Mouse (Mus musculus) thymus, postnatal 25 days (tissue): Measurements from ENCODE around the gene Gnpda2.
A peak's percentile ranks its signal among the peaks of the same experiment; 100 is the strongest.

Experiments used
- DNase-seq: peaks from one replicate; pipeline ENCODE4 v3.0.0; 2022

The Gnpda2 gene

DNA sequence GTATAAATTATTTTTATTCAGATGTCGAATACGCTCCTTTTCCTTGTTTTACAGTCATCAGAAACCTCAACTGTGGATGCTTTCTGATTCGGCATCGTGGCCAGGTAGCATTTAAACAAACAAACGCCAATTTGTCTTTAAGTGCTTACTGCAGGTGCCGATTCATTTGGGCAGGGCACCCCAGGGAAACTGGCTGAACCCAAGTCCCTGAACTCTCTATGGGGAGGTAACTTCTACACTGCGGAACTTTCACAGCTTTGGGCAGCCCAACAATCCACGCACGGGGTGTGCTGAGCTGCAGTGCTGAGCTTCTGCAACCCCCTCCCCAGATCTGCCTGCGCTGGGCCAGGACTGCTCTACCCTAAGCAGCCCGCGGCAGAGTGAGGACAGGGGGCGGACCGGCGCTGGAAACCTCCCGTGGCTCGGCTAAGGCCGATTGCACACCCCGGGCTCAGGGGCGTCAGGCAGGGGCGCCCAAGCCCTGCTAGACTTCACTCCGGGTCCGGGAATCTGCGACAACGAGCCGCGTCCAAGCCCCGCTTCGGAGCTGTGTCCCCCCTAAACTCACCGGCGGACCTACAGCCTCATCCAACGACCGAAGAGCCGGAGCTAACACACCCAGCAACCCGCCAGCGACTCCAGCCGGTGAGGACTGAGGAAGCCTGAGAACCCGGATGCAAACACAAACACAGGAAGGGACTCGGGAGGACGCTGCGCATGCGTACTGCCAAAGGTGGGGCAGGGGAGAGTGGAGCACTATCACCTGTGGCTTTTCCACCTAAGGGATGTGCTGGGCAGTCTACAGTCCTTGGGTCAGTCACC is at the start of gene Gnpda2:
Gene Gnpda2, minus strand, starts transcription at position 701 of the 822 bp plus-strand sequence.
- DNase-seq, result peak; percentile 84

DNA sequence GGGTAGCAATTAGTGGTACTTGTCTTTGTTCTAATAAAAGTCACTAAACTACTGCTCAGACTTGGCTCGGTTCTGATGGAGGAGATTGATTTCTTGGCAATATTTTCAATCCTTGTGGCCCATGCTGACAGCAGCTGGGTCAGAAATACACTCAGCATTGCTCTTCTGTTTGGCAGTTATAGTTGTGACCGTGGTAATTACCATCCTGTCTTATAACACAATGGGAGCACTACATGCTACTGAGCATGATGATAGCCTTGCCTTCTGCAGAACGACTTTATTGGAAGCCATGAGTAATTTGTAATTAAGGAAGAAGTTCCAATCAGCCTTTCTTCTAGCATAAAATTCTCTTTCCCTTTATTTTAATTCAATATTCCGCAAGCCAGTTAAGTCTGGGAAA is 42.6 kb upstream of the Gnpda2 start:
- DNase-seq, result no peak

DNA sequence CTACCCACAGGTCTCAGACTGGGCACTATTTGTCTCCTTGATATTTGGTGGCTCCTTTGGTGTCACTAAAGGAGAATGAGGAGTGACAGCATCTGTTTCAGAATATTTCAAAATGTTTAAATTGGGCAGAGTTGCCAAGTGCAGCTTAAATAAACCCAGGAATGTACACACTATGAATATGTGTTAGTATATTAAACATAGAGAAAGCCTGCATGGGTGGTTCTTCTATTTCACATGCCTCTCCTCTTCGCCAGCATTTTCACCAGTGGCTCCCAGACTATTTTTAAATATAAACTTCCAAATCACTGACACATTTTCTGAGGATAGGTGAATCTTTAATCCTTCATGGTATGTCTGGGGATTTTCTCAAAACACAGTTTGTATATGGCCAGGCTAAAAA is 28.8 kb upstream of the Gnpda2 start:
- DNase-seq, result no peak

DNA sequence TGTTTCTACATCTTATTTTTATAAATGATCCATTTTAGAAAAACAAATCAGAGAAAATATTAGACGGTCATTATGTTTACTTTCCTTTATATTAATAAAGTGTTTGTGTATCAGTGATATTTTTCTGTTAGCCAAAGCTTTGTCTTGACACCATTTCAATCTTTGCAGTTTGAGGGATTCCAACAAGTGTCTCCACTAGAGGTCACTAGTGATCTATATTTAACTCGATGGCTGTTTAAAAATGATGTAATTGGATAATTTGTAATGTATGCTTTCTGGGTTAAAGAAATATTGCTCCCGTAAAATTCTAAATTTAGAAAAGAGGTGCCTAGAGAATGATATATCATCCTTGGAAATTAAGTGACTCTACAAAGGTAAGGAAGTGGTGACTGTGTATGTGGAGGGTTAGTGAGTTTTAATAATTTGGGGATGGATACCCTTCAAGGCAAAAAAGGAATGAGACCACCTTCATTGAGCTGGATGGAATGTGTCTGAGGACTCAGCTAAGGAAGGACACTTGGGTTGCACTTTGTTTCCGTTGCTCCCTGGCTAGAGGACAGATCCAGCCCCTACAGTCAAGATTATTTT is 21.2 kb upstream of the Gnpda2 start:
- DNase-seq, result no peak

DNA sequence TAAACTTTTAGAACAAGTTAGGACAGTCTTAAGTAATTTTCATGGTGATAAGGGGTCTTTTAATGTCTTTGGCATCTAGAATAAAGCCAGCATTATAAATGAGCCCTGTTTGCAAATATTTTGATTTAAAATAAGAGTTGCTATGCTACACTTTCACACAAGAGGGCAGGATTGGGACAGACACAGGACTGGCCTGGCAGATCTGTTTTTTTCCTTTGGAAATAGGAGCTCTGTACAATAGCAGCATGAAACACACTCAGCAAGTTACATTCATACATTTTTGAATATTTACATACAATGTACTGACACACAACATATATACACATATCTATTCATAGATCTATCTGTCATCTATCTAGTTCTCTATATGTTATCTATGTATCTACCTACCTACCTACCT is 8.9 kb upstream of the Gnpda2 start:
- DNase-seq, result no peak

DNA sequence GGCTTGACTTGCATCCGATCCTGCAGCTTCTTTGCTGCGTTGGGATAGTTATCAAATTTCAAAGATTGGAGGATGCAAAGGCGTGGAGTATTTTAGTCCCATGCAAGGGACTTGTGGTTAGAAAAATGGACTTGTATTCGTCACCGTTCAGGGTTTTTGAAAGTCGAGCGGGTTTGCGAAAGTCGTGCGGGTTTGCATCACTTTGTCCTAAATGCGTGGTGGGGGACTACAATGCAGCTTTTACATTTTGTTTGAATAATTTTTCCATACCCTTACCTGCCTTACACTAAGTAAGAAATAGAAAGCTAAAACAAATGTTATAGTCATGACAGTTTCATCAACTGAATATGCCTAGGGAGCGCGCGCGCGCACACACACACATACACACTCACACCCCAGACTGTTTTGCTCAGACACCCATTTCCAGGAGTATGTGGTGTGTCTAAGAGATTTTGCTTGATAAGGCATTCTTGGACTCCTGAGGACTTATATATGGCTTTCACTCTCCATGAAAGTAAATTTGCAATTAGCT is 34.7 kb downstream of the Gnpda2 start:
- no peak for DNase-seq

DNA sequence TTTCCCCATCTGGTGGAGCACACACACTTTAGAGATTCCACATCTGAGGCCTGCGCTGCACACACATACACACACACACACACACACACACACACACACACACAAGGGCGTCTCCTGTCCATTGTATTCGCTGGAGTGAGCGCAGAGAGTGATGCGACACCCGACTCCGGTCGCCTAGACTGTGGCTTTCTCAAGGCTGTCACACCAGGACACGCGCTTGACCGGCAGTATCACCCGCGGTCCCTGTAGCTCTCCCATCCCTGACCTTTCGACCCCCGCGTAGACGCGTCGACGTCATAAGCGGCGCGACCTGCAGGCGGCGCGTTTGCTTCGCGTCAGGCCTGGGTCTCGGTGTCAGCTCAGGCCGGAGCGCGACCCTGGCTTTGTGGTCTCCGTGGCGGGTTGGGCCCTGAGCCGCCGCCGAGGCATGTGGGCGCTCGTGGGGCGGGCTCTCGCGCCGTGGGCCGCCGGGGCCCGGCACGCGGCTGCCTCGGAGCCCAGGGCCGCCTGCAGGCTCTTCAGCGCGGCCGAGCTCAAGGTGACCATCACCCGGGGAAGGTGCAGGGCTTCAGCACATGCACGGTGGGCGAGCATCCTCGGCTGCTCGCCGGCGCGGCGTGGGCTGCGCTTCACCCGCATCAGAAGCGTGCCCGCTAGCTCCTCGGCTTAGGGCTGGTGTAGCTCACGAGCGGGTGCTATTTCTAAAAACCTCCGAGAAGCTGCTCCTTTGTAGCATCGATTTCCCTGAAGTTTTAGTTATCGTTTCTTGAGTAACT is 35.3 kb downstream of the Gnpda2 start, which contains the start of gene Guf1:
Gene Guf1, plus strand, starts transcription at position 296 of the 776 bp plus-strand sequence.
- DNase-seq, result peak; percentile 95

DNA sequence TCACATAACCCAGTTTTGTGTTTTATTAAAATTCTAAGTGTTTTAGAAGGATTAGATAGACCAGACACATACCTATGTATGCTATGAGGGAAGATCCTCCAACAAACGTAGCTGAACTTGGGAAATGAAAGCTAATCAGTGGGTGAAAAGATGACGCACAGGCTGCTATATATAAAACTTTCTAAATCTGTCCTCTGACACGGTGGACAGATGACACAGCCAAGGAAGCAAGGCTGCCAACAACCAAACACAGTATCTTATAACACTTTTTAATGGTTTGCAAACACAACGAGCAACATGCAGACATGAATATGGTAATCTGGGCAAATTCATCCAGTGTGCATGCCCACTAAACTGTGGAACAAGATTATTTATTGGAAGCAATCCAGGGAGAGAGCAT is 49.7 kb downstream of the Gnpda2 start, which contains the start of gene Yipf7:
Gene Yipf7, minus strand, starts transcription at position 160 of the 400 bp plus-strand sequence.
- DNase-seq, result no peak

DNA sequence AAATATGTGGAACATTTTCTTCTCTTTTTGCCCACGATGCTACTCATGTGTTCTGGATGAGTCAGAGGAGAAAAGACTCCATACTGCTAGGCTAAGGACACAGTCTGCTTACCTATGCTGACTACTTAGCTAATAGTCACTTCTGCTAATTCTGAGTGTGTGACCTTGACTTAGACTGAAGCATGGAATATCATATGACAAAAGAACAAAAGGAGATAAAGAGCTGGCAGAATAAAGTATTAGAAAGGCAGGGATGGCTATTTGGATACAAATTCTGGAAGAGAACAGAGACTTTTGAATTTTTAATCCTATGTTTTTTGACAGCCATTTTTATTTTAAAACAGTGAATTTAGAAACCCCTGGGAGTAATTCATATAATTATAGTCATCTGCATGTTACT is 50.5 kb downstream of the Gnpda2 start:
- no peak for DNase-seq

DNA sequence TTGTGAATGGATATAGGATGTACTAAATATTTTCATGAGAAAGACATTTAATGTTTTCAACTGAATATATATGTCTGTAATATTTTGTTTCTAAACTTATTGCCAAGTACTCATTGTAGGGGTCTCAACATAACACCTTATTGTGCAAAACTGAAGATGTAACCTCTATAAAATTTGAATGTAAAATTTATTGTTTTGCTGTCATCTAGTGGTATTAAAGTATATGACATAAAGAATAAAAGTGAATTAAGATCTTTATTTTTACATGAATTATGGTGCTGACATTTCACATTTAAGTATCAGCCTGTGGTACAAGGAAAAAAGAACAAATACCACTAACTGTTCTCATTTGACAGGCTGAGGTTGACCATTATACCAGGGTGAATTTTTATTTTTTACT is 68.2 kb downstream of the Gnpda2 start:
- no peak for DNase-seq
